Mouse (Mus musculus) NIH3T3 (cell line): ENCODE results near the gene Ostm1.

Experiments
- DNase-seq: peaks from one replicate; pipeline ENCODE4 v3.0.0-alpha.2; 2012; ENCODE audit warnings: low read depth

The Ostm1 gene

DNA sequence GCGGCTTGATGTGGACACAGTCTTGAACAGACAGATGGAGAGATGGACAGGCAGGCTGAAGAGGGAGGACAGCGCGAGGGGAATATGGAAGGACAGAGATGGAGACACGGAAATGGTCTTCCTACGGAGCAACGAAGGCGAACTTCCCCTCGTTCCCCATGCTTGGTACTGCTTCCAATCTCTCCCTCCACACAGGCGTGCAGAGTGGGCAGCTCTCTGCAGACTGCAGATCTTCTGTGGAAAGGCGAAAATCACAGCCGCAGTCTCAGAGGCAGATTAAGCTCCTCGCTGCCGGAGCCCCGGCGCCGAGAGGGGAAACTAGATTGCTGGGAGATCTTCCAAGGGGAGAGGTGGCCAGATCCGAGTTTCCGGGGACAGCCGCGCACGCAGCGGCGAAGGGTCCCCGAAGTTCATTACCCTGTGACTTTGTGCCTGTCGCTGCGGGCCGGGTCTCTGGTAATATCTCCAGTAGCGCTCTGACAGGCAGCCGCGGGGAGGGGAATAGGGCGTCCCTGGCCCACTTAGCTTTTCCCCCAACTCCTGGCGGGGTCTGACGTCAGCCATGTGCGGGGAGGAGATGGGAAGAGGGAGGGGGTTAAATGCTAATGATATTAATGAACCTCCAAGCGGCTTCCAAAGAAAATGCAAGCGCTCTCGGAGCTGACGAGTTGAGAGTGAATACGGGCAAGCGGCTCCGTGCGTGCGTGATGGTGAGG is at the start of gene Ostm1, which contains the start of gene Nr2e1:
Gene Ostm1, plus strand, starts transcription at position 666 of the 716 bp plus-strand sequence.
Gene Nr2e1, minus strand, starts transcription at position 476 of the 716 bp plus-strand sequence.
- no peak for DNase-seq

DNA sequence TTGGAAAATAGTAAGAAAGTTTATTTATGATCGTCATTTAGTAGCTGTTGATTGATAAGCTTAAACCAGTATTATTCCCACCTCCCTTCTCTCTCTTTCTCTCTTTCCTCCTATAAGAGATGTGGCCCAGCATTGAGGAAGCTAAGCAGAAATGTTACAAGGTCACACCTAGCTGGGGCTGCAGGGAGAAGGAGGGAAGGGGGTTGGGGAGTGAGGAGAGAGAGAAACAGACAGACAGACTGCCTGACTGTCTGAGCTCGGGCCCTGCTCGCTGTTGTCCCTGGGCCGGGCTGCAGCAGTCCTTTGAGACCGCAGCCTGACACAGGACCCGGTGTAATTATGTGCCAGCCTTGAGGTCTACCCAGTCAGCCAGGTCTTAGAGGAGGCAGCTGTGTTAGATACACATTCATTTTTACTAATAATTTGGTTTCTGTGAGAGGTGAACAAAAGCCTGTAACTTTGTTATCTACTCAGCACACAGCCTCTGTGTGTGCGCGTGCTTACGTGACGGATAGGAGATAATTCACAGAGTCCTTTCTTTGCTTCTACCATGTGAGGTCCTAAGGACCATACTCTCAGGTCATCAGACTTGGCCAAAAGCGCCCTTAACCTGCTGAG is 49.7 kb upstream of the Ostm1 start:
- DNase-seq = no peak

DNA sequence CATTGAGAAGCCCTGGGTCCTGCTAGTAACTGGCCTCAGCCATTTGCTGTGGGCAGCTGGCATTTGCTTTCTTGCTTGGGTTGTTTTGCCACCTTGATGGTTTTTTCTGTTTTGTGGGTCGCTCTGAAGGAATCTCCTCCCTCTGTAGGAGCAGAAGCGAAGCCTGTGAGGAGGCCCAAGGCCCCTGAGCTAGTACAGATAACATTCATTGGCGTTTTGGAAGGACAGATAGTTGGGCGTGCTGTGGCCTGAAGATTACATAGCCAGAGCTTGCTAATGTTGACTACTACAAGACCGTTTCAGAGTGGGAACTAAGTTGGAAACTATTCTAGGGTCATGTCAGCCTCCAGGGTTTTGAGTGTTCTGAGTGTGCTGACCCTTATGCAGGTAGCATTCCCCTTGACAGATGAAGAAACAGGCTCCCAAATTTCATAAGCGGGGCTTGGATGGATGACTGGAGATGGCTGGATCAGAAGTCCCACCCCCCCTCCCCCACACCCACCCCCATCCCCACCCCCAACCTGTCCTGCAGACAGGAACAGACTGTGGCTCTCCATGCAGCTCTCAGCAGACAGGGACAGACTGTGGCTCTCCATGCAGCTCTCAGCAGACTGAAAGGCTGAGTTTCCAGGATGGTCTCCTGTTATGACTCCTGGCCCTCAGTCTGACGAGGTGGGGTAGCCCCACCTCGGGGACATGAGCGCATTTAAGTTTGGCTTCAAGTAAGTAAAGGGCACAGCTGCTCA is 45.9 kb upstream of the Ostm1 start:
- DNase-seq = no peak

DNA sequence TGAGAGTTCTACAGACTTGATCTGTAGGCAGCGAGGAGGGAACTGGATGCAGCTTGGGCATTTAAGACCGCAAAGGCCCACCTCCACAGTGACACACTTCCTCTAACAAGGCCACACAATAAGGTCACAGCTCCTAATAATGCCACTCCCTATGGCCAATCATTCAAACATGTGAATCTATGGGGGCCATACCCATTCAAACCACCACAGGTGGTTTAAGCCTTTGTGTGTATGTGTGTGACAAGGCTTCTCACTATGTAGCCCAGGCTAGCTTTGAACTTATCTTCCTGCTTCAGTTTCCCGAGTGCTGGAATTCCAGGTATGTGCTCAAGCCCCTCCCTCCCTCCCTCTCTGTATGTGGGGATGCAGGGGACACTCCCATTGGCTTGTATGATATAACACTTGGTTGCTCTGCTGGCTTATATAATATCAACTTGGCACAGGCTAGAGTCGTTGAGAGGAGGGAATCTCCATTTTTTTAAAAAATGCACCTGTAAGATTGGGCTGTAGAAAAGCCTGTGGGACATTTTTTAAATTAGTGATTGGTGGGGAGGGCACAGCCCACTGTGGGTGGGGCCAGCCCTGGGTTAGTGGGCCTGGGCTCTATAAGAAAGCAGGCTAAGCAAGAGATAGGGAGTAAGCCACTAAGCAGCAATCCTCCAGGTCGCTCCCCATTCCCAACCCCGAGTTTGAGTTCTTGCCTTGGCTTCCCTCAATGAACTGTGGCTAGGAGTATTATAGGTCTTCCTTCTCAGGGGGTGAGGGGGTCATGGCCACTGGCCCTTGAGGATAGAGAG is 37.7 kb upstream of the Ostm1 start:
- no peak for DNase-seq

DNA sequence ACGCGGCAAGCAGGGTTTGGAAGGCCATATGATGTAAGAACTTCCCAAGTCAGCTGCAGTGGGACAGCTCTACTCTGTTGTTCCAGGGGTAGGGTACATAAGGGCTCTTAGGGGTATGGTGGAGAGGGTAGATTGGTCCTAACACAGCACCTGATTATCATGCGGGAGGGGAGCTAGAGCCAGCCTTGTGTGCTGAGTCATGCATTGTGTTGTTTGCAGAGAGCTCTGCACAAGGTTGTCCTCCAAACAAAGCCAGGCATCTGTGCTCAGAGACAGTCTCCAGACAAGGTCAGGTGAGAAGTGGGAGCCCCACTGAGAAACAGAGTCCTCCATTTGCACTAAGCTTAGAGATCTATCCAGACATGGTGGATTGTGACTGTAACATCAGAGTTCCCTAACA is 37.1 kb upstream of the Ostm1 start:
- DNase-seq = no peak

DNA sequence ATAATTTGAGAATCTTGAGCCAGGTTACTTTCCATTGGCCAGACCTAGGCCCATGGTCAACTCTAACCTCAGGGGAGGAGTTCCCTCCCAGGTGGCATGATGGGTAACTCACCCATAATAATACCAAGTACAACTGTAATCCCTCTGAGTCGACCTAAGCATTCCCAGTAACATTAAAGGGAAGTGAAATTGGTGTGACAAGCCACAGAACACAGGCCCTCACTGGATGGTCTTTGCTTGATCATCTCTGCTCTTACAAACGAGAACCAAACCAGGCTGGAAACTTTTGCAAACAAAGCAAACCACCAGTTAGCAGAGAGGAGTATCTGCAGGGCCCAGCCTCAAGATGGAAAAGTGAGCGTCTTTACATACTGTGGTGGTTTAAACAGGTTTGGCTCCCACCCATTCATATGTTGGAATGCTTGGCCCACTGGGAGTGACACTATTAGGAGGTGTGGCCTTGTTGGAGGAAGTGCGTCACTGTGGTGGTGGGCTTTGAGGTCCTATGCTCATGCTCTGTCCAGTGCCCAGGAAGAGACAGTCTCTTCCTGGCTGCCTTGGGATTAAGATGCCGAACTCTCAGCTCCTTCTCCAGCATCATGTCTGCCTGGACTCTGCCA is 23.9 kb upstream of the Ostm1 start:
- DNase-seq = no peak

DNA sequence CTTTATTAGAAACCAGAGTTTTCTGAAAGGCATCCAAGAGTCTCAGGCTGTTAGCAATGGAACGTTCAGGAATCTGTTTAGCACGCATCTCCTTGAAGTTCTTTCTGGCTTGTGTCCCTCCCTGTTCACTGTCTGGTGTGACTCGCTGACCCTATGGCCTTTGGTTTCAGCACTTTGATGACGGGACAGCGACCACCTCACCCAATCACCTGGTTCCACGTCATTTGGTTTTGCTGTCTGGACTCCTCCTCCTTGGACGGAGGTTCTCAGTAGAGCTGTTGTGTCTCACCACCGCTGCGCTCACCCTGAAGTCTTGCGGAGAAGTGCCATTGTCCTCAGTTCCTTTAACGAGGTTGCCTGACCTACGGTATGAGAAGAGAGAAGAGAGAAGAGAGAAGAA is 21.4 kb upstream of the Ostm1 start:
- DNase-seq = peak; percentile 66

DNA sequence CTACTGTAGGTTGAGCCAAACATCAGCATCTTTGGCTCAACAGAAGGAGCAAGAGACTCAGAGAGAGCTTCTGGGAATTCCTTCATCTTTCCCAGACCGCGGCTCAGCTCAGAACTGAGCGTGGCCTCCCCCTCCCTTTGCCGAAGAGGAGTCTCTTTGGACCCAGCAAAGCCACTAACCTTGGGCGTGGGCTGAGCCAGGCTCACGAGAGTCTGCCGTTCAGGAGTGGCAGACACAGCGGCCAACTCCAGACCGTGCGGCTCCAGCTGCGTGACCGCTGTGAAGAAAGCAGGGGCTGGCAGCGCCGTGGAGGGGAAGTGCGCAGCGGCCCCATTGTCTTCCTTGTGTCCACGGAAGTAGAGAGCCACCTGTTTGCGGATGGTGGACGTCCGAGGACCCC is 11.1 kb upstream of the Ostm1 start:
- DNase-seq = no peak

DNA sequence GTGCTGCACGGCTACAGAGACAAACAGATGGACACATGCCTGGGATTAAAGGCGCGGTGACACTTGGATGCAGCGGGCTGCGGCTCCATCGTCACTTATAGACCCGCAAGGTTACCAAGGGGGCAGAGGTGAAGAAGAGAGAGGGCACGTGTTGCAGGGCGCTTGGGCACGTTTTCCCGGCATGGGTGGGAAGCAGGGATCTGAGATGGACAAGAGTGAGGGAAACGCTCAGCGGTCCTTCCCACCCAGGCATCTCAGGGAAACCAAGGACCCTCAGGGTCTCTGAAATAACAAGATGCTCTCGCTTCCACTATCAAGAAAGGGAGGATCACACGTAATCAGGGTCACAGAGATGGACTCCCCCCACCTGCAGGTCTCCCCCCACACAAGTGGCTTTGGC is 10.7 kb upstream of the Ostm1 start:
- no peak for DNase-seq

DNA sequence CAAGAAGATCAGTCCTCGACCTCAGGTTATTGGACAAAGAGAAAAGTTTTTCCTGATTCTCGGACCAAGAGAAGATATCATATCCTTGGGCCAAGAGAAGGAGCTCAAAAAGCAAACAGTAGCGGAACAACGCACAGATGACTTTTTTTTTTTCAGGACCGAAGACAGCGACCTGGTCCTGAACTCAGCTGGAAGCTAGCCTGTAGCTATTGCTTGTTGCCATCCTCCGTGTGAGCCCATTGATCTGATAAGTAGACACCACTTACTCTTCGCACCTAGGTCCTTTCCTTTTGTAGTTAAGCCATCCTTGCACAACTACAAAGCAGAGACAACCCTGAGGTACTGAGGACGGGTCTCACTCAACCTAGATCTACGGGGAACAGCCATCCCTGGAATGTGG is 9.0 kb upstream of the Ostm1 start:
- DNase-seq = peak; percentile 39

DNA sequence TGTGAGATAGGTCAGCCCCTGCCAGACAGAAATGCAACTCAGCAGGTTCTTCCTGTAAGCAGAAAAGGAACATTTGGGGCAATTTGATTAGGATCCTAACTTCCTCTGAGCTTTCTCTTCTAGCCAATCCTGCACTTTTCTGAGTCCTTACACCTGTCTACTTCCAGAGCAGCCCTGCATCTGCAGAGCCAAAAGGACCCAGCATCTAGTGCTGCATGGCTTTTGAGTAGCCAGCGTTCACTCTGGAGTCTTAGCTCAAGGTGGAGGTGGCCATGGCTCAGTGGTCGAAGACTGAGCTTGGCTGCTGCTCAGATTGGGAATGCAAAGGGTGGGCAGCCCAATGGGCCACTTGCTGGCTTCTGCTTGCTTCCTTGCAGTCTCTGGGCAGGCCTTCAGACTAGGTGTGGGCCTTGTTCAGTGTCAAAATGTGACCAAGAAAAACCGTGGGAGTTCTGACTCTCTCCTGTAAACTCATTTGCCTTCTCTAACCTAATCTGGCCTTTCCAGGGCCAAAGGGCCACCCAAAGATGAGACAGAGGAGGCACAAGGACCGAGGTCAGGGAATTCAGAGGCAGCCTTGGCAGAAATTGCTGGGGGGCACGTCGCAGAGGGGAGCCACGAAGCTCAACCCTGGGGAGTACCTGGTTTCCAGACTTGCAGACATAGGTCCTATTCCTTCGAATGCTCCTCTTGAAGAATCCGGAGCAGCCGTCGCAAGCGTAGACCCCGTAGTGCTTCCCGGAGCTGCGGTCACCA is 5.9 kb upstream of the Ostm1 start:
- no peak for DNase-seq

DNA sequence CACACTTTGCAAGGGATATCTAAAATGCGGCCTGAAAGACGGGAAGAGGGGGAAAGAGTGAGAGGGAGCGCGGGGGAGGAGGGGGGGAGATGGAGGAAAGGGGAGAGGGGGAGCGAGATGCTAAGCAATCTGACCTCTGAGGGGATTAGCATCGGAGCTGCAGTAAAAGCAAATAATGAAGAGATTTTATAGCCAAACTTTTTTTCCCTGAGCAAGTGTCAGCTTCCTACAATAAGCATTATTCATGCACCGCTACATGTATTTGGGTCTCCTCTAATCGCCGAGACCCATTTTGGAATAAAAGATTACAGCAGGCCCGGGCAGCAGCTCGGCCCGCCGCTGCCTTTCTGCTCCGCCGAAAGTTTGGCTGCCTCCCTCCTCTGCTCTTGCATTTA is 5.3 kb upstream of the Ostm1 start:
- no peak for DNase-seq

DNA sequence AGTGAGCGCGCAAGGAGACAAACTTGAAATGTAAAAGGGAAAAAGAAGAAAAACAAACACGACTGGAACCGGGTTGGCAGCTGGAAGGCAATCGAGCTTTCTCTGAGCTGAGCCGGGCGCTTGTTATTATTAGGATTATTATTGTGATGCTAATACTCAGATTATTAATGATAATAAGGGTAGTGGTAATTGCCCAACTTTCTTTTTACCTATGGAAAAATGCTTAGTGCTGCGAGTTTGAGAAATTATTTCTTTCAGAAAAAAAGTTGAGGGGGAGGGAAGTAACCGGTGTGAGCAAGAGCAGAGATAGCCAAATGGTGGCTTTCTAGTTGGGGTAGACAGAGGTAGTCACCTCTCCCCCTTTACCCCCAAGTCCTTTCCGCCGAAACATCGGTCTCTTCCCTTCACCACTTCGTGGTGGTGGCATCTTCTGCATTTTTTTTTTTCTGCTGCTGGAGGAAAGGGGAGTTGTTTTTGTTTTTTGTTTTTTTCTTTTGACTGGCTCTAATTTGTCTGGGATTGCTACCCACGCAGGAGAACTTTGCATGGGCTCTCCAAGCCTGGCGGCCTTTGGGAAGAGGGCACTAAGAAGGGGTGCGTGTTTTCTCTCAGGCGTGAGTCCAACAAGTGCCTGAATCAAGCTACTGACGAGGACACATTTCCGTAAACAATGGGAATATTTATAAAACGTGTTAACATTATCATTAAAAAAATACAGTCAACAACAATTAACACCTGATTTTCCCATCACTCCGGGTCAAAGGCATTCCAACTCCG is 4.7 kb upstream of the Ostm1 start:
- DNase-seq = no peak

DNA sequence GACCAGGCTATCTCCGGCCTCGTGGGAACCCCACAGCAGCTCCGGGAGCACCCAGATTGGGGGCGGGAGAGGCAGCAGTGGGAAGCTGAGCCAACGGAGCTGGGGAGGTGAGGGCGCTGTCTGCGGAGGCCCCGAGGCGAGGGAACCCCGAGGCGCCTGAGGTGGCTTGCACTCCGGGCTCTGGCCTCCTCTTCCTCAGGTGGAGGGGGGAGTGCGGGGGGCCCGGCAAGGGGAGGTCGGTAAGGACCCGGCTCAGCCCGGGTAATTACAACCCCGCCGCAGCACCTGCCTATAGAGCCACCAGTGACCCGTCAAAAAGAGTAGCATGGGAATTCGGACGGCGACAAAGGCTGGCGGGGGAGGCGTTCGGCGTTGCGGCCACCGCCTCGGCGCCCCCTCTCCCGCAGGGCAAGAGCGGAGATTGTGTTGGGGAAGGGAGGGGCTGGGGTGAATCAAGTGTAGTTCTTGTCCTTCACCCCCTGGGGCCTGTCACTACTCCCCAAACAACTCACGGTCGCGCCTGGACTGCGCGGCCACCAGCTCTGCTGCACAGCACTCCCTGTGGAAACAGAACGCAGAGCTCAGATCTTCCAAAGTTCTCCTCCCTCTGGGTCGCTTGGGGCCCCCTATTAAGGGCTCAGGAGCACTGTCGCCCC is 4.0 kb upstream of the Ostm1 start:
- DNase-seq = no peak

DNA sequence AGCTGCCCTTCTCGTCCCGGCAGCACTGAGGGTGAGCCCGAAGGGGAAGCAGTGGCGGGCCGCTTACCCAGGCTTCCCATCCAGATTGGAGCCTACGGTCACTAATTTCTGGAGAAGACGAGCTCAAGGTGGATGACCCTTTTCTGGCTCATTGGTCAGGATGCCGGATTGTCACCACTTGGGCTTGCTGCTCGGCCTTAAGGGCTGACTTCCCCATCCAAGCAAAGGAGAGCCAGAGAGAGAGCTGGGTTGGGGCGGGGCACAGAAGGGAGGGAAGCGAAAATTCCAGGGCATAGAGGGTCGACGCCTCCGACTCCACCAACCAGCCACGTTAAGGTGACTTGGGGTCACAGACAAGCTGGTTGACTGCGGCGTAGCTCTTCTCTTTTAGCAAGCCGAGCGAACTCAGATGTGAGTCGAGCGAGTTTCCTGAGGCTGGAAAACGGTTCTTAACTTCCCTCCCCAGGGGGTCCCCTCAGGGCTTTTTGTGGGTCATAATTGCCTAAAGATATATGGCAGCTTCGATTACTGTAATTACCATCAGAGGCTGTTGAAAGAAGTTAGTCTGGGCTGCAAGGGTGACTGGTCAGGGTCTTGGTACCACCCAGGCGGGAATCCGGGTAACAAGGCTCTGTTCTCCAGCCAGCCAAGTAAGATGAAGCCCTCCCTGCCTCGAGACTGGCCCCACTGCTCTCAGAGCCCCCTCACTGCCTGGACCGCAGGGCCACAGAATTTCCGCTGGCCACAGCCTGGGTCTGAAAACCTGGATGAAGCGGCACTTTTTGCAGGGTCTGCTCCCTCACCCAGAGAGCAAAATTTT is 3.3 kb upstream of the Ostm1 start:
- no peak for DNase-seq

DNA sequence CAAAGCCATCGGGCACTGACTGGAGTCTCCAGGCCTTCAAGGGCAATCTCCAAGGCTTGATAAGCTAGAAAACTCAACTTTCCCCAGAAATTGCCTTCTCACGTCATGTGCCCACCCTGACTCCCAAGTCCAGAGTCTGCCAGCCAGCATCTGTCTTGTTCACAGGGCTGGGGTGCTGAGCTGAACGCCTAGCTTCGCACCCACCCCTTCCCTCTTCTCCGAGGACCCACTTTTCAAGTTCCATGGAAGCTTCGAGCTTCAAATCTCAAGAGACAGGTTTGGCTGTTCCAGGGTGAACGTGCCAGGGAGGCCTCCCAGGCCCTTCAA is 2.7 kb upstream of the Ostm1 start:
- DNase-seq = no peak

DNA sequence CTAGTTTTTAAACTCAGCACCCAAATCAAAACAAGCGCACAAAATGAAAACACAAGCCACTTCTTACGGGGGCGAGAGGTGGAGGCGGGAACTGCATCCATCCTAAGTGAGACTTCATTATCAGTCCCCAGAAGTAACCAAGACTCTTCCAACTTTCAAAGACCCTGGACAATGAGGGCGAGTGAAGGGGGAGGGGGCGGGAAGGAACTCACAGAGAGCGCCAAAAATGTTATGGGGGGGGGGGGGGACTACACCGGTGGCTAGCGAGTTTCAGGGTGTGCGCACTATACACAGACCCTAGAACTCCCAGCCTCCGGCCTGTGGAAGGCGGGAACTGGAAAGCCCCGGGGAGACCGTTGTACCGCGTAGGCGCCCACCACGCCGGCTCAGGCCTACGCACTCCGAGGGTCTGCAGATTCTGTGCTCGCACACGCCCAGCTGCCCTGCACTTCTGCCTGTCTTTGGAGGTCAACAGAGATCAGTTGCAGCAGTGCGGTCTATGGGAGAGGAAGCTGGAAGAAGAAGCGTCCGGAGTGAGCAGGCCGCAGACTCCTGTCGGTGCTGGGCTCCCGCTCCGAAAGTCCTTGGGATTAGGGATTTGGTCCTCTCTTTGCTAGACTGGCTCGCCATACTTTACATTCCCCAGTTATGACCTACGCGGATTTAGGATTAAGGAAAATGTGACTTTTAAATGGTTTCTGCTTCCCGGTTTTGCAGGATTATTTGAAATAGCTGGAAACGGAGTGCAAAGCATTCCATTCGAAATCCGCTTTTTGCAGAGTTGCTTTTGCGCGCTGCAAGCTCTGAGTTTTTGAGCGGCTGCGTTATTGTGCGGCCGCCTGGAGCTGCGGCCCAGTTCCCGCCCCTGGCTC is 1.7 kb upstream of the Ostm1 start:
- no peak for DNase-seq

DNA sequence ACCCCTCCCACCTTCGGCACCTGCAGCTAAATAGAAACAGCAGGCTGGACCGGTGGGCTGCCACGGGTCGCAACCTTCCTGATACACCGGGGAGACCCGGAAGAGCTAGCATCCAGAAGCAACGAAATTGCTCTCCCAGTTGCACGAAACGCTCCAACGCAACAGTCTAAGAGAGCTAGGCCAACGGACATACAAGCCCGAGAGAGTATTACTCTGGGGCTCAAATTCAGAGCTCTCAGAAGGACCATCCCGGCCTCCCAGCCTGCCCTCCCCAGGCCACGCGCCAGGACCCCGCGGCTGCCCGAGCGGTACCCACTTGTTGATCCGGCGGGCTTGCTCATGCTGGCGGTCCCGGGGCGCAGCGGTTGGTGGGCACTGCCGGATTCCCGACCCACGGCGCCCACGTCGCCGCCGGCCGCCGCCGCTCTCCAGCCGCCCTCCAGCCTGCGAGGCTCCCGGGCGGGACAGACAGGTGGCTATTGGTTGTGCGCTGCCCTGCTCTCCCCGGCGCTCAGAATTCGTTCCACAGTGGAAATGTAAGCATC is 984 bp upstream of the Ostm1 start:
- no peak for DNase-seq
